Mouse (Mus musculus): ENCODE measurements around the gene Map3k6.

DNA sequence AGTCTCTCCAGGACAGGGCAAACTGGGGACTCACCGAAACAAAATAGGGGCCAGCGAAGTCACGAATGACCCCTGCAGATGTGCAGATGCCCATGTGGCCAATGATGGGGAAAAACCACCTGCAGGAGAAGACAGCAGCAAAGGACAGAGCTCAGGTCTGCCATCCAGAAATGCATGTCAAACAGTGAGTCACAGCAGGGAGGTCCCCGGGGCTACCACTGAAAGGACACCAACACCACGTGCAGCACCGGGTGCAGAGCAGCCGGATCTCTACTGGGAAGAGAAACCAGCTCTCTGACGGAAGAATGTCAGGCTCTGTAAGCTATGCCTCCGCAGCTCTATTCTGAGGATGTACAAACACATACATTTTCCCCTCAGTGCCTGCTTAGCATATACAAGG lies 30.3 kb downstream of the Map3k6 start:
- TF ChIP-seq EP300 (IDR thresholded peaks at IDR 0.05; ENCODE audit: low read depth) (no peak), CTCF (IDR thresholded peaks at IDR 0.05; ENCODE audit: low read depth) (no peak)
